Mouse (Mus musculus): ENCODE measurements at regions not wholly inside any gene's neighbourhood (a gene's known extent, or its start where the extent isn't known, plus 50 kb on each side); places are given as distances from the start of the nearest gene placed in this dataset.

DNA sequence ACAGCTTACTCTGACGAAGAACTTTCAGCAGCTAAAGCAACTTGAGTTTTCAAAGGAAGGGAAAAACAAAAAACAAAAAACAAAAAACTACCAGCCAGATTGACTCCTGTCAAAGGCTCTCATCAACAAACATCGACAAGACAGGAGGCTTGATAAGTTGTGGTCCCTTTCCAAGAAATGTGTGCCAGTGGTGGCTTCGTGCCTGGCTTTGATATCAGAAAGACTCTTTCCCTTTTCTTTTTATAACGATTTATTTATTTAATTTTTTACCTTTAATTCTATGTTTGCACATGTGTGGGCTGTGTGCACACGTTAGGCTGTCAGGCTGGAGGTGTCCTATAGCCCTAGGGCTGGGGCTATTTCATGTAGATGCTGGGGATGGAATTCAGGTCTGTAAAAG is 60.4 kb downstream of the Dact1 start:
- no peak for DNase-seq (ENCODE audit: extremely low read depth, insufficient read length, low spot score)

DNA sequence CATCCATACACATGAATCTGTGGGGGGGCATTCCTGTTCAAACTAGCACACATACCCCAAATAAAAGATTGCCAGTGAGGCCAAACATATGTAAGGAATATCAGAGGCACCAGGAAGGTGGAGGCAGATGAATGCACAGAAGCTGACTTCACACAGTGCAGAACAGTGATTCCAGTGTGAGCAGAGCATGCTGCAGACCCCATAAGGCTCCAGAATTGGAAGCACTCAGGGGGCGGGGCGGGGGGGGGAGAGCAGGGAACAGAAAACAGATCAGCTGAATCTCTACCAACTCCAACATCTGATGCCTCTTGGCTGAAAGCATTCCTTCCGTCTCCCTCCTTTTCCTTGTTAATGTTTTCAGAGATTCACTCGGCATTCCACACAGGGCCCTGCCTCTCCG is 62.3 kb downstream of the Dact1 start:
- DNase-seq (ENCODE audit: extremely low read depth, insufficient read length, low spot score), result no peak

DNA sequence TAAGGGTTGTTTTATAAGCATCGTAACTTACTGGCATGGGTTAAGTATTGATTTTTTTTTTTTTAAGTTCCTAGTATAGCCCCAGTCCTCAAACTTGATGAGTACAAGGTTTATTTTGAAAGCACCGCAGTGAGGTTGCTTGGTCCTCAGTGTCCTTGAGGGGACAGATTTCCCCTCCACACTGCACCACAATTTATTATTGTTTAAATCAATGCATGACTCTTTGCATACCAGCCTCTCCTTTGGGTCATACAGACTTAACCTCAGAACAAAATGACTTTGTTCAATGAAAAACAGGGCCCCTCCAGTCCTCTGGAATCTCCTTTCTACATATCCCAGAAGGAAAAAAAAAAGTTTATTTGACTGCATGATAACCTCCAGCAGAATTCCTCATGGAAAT is 63.9 kb downstream of the Dact1 start:
- DNase-seq (ENCODE audit: extremely low read depth, insufficient read length, low spot score), result no peak

DNA sequence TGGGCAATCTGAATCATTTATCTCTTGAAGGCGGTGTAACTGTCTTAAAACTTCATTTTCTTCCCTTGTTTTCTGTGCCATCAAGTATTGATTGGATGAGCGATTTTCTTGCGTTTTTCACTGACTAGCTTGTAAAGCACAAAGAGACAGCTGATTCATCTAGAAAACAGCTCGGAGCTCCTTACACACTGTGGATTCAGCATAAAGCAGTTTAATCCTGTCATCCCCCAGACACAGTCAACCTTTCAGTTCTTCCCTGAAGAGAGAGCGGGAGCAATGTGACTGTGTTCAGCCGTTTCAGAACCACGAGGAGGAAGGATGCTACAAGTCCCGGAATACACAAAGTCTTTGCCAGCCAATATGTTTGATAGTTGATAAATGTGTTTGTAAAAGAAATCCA is 66.8 kb downstream of the Dact1 start:
- no peak for DNase-seq (ENCODE audit: extremely low read depth, insufficient read length, low spot score)

DNA sequence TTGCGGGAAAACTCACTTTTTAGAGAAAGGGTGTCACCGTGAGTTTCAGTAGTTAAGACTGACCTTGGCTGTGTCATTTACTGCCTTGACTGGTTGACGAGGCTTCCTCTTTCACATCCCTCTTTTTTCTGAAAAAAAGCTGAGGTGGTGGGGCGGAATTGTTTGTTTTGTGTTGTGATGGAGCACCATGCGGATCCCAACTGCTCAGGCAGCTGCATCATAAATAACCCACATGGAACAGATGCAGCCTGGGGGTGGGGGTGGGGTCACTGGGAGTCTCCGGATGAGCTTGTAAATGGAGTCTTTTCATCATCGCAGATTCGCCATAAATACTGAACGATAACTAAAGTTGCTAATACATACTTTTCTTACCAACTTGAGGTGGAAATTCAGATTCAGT is 67.3 kb downstream of the Dact1 start:
- DNase-seq (ENCODE audit: extremely low read depth, insufficient read length, low spot score), result no peak

DNA sequence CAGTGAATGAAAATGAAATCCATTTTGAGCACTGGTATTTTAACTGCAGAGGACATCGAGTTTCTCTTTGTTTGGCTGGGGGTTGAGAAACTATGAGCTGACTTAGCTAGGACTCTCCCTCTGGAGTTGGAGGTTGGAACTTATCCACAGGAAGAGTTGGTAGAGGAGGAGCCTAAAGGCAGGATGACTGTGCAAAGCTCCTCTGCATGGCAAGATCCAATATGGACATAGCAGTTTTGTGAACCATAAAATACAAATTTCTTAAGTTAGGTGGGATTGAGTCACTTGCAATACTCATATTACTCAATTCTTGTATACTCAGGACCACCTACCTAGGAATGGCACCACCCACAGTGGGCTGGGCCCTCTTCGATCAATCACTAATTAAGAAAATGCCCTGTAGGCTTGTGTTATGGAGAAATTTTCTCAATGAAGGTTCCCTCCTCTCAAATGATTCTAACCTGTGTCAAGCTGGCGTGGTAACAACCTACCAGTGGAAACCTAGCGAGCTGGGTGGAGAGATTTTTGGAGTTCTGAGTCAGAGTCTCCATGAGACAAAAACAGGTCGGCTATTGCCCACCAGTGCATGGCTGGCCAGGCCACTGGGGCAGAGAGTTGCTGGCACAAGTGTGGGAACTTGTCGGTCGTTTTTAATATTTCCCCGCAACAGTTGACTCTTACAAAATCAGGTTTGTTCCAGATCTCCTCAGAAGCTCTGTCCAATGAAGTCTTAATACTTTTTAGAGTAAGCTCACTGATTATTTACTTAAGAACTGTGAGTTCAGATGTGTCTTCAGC is 70.1 kb downstream of the Dact1 start:
- no peak for DNase-seq (ENCODE audit: extremely low read depth, insufficient read length, low spot score)

DNA sequence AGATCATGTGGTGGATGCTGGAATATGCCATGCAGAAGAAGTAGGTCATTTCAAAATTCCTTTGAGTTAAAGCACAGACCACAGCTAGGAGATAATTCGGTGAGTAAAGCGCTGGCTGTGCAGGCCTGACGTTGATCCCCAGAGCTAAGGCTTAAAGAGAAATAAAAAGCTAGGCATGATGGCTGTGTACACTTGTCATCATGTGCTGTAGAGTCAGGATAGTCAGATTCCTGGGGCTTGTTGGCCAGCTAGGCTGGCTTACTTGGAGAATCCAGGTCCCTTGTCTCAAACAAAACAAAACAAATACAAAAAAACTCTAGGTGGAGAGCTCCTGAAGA is 70.7 kb downstream of the Dact1 start:
- no peak for DNase-seq (ENCODE audit: extremely low read depth, insufficient read length, low spot score)

DNA sequence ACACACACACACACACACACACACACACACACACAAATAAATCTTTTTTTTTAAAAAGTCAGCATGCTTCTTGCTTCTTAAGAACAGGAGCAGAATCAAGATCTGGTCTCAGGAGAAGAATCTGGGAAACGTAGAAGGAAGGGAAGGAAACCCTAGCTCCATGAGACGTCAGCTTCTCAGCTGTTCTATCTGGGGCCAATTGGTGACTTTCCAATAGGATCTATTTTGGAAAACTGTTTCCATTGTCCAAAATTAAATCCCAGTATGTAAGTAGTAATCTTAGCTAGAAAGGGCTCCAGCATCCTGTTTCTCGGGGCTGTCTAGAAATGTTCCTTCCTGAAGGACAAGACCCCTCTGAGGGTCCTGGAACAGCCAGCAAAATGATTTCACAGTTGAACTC is 76.6 kb downstream of the Dact1 start:
- no peak for DNase-seq (ENCODE audit: extremely low read depth, insufficient read length, low spot score)

DNA sequence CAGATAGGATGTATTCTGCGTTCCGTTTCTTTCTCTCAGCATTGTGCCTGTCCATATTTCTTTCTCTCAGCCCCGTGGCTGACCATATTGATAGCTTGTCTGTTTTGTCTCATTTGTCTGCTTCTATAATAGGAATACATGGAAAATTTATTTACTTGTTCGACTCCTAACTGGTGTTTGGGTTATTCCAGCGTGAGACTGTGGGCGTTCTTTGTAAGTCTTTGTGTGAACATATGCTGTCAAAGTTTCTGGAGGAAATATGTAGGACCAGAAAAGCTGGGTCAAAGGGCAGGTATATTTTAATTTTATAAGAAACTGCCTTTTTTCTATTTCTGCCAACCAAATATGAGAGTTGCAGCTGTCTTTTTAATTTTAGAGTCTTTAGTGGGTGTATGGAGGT is 81.8 kb downstream of the Dact1 start:
- DNase-seq (ENCODE audit: extremely low read depth, insufficient read length, low spot score), result no peak

DNA sequence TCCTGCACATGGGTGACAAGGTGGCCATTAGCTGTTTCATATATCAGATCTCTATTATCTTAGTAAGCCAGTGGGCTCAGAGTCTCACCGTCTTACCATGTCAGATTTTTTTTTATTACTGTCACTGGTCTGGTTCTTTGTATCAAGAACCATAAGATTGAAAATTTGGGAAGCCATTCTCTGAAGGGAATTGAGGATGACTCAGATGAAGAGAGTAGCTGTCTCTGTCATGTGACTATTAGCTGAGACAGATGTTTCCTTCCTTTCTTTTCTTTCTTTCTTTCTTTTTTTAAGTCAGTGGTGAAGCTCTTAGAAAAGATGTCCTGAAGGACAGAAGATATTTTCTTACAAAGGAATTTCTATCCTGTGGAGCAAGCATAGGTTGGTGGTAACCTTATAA is 84.1 kb downstream of the Dact1 start:
- DNase-seq (ENCODE audit: extremely low read depth, insufficient read length, low spot score), result no peak

DNA sequence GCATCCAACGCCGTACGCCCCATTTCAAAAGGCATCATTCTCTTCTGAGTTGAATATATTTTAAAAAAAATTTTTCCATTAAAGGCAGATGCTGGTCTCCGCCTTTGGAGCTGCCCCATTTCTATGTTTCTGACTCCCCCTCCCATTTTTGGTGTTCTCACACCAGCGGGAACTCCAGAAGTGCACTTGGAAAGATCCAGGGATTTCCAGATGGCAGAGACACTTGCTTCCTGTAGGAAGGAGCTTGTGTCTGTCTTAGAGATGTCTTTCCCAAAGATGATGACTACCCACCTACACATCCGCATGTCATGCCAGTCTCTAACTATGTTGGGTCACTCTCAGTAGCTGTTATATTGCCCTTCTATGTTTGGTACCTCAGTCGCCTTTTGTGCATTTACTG is 87.8 kb downstream of the Dact1 start:
- no peak for DNase-seq (ENCODE audit: extremely low read depth, insufficient read length, low spot score)

DNA sequence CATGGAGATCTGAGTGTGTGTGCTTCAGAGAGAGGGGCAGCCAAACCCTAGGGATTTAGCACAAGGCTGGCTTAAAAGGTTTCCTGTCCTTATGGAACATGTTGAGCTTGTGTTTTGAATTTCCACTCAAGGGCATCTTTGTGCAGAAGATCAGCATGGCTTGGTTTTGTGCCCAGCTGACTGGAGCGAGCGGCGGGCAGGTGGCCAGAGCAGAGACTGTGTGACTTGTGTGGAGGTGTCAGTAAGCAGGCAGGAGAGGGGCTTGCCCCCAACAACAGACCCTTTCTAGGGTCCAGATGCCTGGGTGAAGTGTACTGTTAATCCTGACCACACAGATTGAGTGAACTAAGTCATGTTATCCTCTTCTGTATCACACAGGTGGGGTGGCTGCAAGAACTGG is 89.0 kb downstream of the Dact1 start:
- no peak for DNase-seq (ENCODE audit: extremely low read depth, insufficient read length, low spot score)

DNA sequence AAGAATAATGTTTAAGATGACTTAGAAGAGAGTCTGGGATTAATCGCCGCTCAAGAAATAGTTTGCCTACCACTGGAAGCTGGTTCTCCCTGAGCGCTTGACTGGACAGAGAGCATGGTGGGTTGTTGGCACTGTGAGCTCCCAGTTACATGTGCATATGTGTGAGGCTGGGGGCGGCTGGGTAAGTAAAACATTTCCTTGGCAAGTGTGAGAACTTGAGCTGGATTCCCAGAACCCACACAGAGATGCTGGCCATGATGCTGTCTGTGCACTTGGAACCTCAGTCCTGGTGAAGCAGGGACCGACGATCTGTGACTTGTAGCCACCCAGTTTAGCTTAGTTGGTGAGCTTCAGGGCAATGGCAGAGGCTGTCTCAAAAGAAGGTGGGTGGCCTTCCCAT is 90.5 kb downstream of the Dact1 start:
- no peak for DNase-seq (ENCODE audit: extremely low read depth, insufficient read length, low spot score)

DNA sequence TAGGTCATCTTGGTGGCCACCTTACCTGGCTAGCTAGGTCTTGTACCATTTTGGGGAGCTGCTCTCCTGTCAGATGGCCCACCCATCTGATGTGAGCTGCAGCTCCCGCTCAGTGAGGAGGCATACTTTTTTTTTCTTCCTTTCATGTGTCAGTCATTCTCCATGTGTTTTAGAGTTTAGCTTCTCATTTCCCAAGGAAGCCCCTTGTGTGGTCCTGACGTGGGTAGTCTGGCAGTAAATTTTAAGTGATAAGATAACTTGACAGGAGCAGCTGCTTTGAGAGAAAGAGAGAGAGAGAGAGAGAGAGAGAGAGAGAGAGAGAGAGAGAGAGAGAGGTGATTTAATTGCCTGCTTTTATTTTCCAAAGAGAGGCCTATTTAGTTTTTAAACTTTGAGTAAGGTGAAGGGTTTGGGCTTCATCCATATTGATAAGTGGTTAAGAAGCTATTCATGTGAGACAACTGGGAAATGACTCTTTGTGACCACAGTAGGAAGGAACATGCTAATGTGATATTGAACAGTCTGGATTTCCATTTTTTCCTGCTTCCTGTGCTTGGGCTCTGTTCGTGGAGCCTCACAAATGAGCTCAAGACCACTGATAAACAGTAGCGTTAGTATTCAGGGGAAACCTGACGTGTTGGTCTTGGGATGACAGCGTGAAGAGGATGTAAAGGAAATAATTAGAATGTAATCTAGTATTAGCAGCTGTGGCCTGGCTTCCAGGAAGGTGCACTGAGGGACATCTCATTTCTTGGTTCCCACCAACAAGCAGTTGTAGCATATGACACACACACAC is 92.1 kb downstream of the Dact1 start:
- DNase-seq (ENCODE audit: extremely low read depth, insufficient read length, low spot score), result no peak

DNA sequence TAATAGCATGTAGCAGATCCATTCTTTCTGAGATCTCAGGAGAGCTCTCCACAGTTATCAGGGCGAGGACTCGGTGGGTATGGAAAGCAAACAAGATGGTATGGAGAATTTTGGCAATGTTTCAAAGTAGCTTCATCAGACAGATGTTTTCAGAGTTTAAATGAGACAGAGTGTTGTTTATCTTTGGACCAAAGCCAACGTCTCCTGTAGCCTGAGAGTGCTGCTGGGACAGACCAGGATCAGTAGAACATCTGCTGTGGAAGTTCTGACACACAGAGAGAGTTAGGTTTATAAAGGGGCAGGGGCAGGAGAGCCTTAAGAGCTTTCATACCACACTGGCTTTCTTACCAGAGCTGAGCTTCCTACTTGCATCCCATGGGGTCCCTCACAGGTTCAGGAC is 97.6 kb downstream of the Dact1 start:
- no peak for DNase-seq (ENCODE audit: extremely low read depth, insufficient read length, low spot score)

DNA sequence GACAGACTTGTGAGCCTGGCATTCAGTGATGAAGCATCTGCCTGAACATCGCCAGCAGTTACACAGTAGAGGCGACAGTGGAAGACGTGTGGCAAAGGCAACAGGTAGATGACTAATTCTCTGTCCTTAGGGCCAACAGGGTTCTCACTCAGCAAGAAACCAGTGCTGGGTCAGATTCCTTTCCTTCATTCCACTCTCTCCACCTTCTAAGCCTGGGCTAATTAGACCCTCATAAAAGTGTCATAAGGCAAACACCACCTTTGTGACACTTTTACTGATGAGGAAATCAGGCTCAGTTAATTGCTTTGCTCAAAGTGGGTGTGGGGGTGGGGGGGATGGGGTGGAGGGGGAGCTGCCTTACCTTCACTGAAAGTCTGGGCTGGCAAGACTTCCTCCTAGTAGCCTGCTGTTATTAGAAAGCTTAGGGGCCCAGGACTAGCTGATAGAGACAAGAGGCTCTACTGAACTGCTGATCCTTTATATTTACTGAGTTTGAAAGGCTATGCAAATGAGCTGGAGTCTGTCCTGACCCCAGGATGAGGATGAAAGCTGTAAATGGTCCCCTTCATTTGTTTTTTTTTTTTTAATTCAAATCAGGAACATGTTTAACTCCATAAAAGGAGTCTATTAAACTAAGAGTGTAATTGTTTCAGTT is 98.8 kb downstream of the Dact1 start:
- no peak for DNase-seq (ENCODE audit: extremely low read depth, insufficient read length, low spot score)

DNA sequence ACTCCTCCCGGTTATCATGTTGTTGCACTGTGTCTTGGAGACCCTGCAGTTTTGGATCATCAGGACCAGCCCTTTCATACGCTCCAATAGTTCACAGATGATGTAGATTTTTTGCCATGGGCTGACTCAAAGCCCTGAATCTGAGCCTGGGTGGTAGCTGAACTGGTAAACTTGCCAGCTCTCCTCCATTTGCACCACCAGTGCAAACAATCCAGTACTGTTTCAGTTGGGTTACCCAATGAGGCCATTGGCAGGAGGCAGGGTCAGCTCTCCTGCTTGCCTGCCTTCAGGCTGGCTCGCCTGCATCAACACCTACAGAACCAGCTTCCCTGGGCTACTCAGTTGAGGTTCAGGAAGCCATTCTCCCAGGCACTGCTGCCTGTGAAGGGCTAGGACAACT is 102.6 kb downstream of the Dact1 start:
- DNase-seq (ENCODE audit: extremely low read depth, insufficient read length, low spot score), result no peak

DNA sequence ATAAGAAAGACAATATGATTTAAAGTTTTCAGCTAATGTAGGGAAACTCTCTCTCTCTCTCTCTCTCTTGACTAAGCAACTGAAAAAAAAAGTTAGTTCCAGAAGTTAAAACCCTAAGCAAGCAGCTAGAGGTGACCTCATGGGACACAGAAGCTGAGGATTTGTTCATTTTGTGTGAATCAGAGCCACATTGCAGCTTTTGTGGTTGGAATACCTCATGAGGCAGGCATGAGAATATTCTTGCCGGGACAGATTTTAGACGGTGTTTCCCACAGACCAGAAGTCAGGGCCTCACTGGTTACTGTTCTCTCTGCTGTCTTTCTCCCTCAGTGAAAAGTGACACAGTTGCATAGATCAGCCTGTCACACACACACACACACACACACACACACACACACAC is 107.3 kb downstream of the Dact1 start:
- DNase-seq (ENCODE audit: extremely low read depth, insufficient read length, low spot score), result peak; percentile 31

DNA sequence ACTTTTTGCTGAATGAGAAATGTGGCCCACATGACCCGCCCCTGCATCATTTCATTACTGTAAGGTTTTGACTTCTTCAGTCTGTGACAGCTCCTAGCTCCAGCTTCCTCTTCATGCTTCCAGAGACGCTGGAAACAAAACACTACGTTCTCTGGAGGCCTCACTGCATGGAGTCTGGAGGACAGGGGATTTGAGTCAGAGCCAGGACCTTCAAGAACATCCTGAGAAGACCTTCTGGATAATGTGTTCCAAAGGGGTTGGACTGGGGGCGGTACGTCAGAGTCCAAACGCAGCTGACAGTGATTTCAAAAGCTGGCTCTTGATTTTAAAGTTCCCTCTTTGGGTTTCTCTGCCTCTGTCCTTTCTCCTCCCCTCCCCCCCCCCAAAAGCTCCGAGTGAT is 108.5 kb downstream of the Dact1 start:
- no peak for DNase-seq (ENCODE audit: extremely low read depth, insufficient read length, low spot score)

DNA sequence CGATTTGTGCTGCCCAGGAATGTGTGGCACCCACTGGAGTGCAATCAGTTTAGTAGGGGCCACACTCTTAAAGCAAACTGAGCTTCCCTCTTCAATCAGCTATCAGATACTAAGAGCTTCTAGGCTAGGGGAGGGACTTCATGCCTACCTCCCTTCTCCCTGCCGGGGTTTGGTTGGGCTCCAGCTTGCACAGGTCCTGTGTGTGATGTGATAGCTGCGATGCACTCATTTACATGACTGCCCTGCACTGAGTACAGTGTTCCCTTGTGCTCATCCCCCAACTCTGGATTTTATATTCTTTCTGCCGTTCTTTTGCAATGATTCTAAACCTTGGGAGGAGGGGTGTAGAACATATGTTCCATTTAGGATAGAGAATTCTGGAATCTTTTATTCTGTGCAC is 109.5 kb downstream of the Dact1 start:
- DNase-seq (ENCODE audit: extremely low read depth, insufficient read length, low spot score), result no peak

DNA sequence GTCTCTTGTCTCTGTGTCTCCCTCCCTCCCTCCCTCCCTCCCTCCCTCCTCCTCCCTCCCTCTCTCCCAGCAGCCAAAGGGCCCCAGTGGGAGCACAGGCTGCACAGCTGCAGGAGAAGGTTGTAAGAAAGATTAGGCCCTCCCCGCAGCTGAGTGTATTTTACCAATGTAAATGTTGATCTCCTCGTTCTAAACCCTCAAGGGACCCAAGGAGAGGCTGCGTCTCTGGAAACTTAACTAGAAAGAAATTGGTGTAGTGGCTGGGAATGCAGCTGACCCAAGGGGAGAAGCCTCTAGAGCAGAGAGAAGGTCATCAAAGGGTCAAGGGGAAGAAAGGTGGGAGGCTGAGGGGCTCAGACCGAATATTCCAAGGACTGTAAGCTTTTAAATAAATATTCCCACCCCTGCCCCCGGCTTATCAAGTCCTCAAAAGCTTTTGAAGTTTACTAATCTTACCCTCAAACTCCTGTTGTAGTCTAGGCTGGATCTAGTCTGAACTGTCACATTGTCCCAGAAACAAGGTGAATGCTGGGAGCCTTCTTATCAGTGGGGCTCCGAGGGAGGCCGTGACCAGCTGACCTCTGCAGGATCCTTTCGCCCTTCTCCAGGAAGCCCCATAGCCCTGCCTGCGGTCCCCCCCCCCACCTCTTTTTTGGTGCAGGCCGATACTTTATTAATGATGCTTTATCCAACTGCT is 116.5 kb downstream of the Dact1 start:
- no peak for DNase-seq (ENCODE audit: extremely low read depth, insufficient read length, low spot score)
